Mouse (Mus musculus): ENCODE results near the gene Fbxo7.
A peak's percentile ranks its signal among the peaks of the same experiment; 100 is the strongest.

The Fbxo7 gene

GRCm38 (mm10) chr10:86034007-86034728, 12.4 kb downstream of the Fbxo7 start:
- DNase-seq (ENCODE audit: extremely low read depth, low read depth): no peak

- DNase-seq (ENCODE audit: extremely low read depth, low read depth): no peak
Observed at GRCm38 (mm10) chr10:86043651-86044050, 21.9 kb downstream of the Fbxo7 start.

GRCm38 (mm10) chr10:86044066-86044465, 22.3 kb downstream of the Fbxo7 start:
- no peak for DNase-seq (ENCODE audit: extremely low read depth, low read depth)

GRCm38 (mm10) chr10:86046371-86046770, 24.6 kb downstream of the Fbxo7 start:
- no peak for DNase-seq (ENCODE audit: extremely low read depth, low read depth)

- no peak for DNase-seq (ENCODE audit: extremely low read depth, low read depth)
Observed at GRCm38 (mm10) chr10:86047786-86048185, 26.0 kb downstream of the Fbxo7 start.

GRCm38 (mm10) chr10:86050522-86050921, 28.8 kb downstream of the Fbxo7 start:
- no peak for DNase-seq (ENCODE audit: extremely low read depth, low read depth)

GRCm38 (mm10) chr10:86052818-86053522, 31.2 kb downstream of the Fbxo7 start:
- peak; percentile 11 for DNase-seq (ENCODE audit: extremely low read depth, low read depth)

- no peak for DNase-seq (ENCODE audit: extremely low read depth, low read depth)
Observed at GRCm38 (mm10) chr10:86056297-86056903, 34.6 kb downstream of the Fbxo7 start.

- DNase-seq (ENCODE audit: extremely low read depth, low read depth): no peak
Observed at GRCm38 (mm10) chr10:86057286-86057685, 35.5 kb downstream of the Fbxo7 start.

- DNase-seq (ENCODE audit: extremely low read depth, low read depth): no peak
Observed at GRCm38 (mm10) chr10:86057712-86058111, 35.9 kb downstream of the Fbxo7 start.

- no peak for DNase-seq (ENCODE audit: extremely low read depth, low read depth)
Observed at GRCm38 (mm10) chr10:86060267-86060666, 38.5 kb downstream of the Fbxo7 start.

- DNase-seq (ENCODE audit: extremely low read depth, low read depth): no peak
Observed at GRCm38 (mm10) chr10:86062261-86063017, 40.7 kb downstream of the Fbxo7 start.

GRCm38 (mm10) chr10:86063018-86063384, 41.2 kb downstream of the Fbxo7 start:
- no peak for DNase-seq (ENCODE audit: extremely low read depth, low read depth)

GRCm38 (mm10) chr10:86064937-86065336, 43.2 kb downstream of the Fbxo7 start:
- DNase-seq (ENCODE audit: extremely low read depth, low read depth): peak; percentile 15

- no peak for DNase-seq (ENCODE audit: extremely low read depth, low read depth)
Observed at GRCm38 (mm10) chr10:86065661-86066060, 43.9 kb downstream of the Fbxo7 start.

- DNase-seq (ENCODE audit: extremely low read depth, low read depth): no peak
Observed at GRCm38 (mm10) chr10:86066651-86067050, 44.9 kb downstream of the Fbxo7 start.

- no peak for DNase-seq (ENCODE audit: extremely low read depth, low read depth)
Observed at GRCm38 (mm10) chr10:86067911-86068310, 46.1 kb downstream of the Fbxo7 start.

GRCm38 (mm10) chr10:86069341-86069740, 47.6 kb downstream of the Fbxo7 start:
- no peak for DNase-seq (ENCODE audit: extremely low read depth, low read depth)

- no peak for DNase-seq (ENCODE audit: extremely low read depth, low read depth)
Observed at GRCm38 (mm10) chr10:86070751-86071150, 49.0 kb downstream of the Fbxo7 start.

- no peak for DNase-seq (ENCODE audit: extremely low read depth, low read depth)
Observed at GRCm38 (mm10) chr10:86074134-86074533, 52.4 kb downstream of the Fbxo7 start.

- no peak for DNase-seq (ENCODE audit: extremely low read depth, low read depth)
Observed at GRCm38 (mm10) chr10:86074971-86075711, 53.4 kb downstream of the Fbxo7 start.

Data from MEL-GATA-1-ER (cell line).